Mouse (Mus musculus) liver, embryonic 11.5 days (tissue): ENCODE data around the gene Mettl27. TPM values are rescaled to one million over a fixed set of nuclear protein-coding genes. Genes with fewer than 3 reads are reported as not detected.

Experiments used
- ATAC-seq: fragments of 200-750 bp; cut with Nextera tagmentation; replicated peaks from 2 replicates; pipeline ENCODE4 v1.8.0; 2017; ENCODE audit warnings: moderate number of reproducible peaks, mild to moderate bottlenecking, moderate TSS enrichment, moderate library complexity; ENCODE audit not compliant: low FRiP score
- DNase-seq: peaks from one replicate; pipeline ENCODE4 v3.0.0-alpha.2; 2017; ENCODE audit warnings: low spot score
- H3K27ac ChIP-seq: fragments of 300-500 bp; sonication (generic); 2 replicates; pipeline ENCODE4 v1.5.1; 2014; ENCODE audit warnings: mild to moderate bottlenecking, low read depth, low read length, control low read depth
- H3K27me3 ChIP-seq: fragments of 300-500 bp; sonication (generic); replicated peaks from 2 replicates; pipeline ENCODE4 v1.6.1; 2014; ENCODE audit warnings: low read length, mixed read lengths; ENCODE audit not compliant: control insufficient read depth, insufficient read depth
- H3K36me3 ChIP-seq: fragments of 300-500 bp; sonication (generic); 2 replicates; pipeline ENCODE4 v1.6.1; 2014; ENCODE audit warnings: mild to moderate bottlenecking, low read length, moderate library complexity, mixed read lengths; ENCODE audit not compliant: control insufficient read depth, insufficient read depth
- H3K4me1 ChIP-seq: fragments of 300-500 bp; sonication (generic); replicated peaks from 2 replicates; pipeline ENCODE4 v1.6.1; 2014; ENCODE audit warnings: low read length, mixed read lengths; ENCODE audit not compliant: control insufficient read depth, insufficient read depth
- H3K4me2 ChIP-seq: fragments of 300-500 bp; sonication (generic); 2 replicates; pipeline ENCODE4 v1.6.1; 2014; ENCODE audit warnings: mild to moderate bottlenecking, control low read depth, moderate library complexity
- H3K4me3 ChIP-seq: fragments of 300-500 bp; sonication (generic); 2 replicates; pipeline ENCODE4 v1.5.1; 2014; ENCODE audit warnings: low read depth, low read length, control low read depth
- H3K9ac ChIP-seq: fragments of 300-500 bp; sonication (generic); 2 replicates; pipeline ENCODE4 v1.6.1; 2014; ENCODE audit warnings: low read depth, low read length, control low read depth
- H3K9me3 ChIP-seq: fragments of 300-500 bp; sonication (generic); 2 replicates; pipeline ENCODE4 v1.6.1; 2016; ENCODE audit warnings: low read length, inconsistent platforms, mixed read lengths; ENCODE audit not compliant: control insufficient read depth
- WGBS: fragments of 180-500 bp; shearing (Covaris S2); extraction: QIAGEN DNeasy Blood & Tissue Kit; methylation state at CpG from one replicate; pipeline ENCODE4 v1.1.7; 2014; 5-methylcytosine and 5-hydroxymethylcytosine counted together
- polyA plus RNA-seq: library from polyadenylated mRNA; unstranded; fragments of >200 nt; fragmentation: Nextera tagmentation; extraction: Ambion mirVana; gene quantifications from 2 replicates; pipeline ENCODE4 v1.2.1, GENCODE M21; 2014

Mettl27 gene
- polyA plus RNA-seq, 1 experiment from 2014 or later, result 9.1 TPM

- Histone ChIP-seq H3K36me3 (no peaks in the 10 kb centered on the region), H3K9me3 (no peaks in the 10 kb centered on the region), H3K4me2 (peak overlapping the region; percentile 90), H3K4me3 (peak overlapping the region; percentile 49), H3K4me1 (peaks cover 5% of the 10 kb centered on the region), H3K9ac (peak overlapping the region; percentile 34; the same call in 1 of the 2 replicates), H3K27me3 (no peaks in the 10 kb centered on the region), H3K27ac (no peak overlapping the region)
- DNase-seq (peak; percentile 63), ATAC-seq (peak; percentile 81)
- 7% methylated on average over 33 of the region's 33 CpGs for WGBS
Observed at GRCm38 (mm10) chr5:134965852-134966821, 34.0 kb downstream of the Mettl27 start.

GRCm38 (mm10) chr5:134967164-134967944, 35.2 kb downstream of the Mettl27 start:
- peaks cover 5% of the 10 kb centered on the region for H3K4me1 ChIP-seq
- H3K9ac ChIP-seq, result no peak overlapping the region
- no peak overlapping the region for H3K27ac ChIP-seq
- no peaks in the 10 kb centered on the region for H3K36me3 ChIP-seq
- H3K4me2 ChIP-seq, result no peak overlapping the region
- DNase-seq, result no peak
- 70% methylated on average over 20 of the region's 20 CpGs for WGBS
- no peaks in the 10 kb centered on the region for H3K27me3 ChIP-seq
- no peak for ATAC-seq
- no peaks in the 10 kb centered on the region for H3K9me3 ChIP-seq
- no peak overlapping the region for H3K4me3 ChIP-seq

GRCm38 (mm10) chr5:134970671-134971070, 38.5 kb downstream of the Mettl27 start:
- H3K4me1 ChIP-seq, result peaks cover 15% of the 10 kb centered on the region
- H3K9ac ChIP-seq, result no peak overlapping the region
- no peaks in the 10 kb centered on the region for H3K9me3 ChIP-seq
- H3K36me3 ChIP-seq, result no peaks in the 10 kb centered on the region
- no peak overlapping the region for H3K4me3 ChIP-seq
- H3K27me3 ChIP-seq, result no peaks in the 10 kb centered on the region
- 69% methylated on average over 8 of the region's 8 CpGs for WGBS
- no peak for ATAC-seq
- H3K27ac ChIP-seq, result no peak overlapping the region
- DNase-seq, result no peak
- no peak overlapping the region for H3K4me2 ChIP-seq

GRCm38 (mm10) chr5:134973081-134973480, 40.9 kb downstream of the Mettl27 start:
- H3K9ac ChIP-seq, result no peak overlapping the region
- no peak overlapping the region for H3K4me2 ChIP-seq
- no peaks in the 10 kb centered on the region for H3K36me3 ChIP-seq
- no peak overlapping the region for H3K4me3 ChIP-seq
- H3K9me3 ChIP-seq, result no peaks in the 10 kb centered on the region
- H3K27ac ChIP-seq, result no peak overlapping the region
- ATAC-seq (no peak), DNase-seq (no peak)
- H3K4me1 ChIP-seq, result peaks cover 18% of the 10 kb centered on the region
- no peaks in the 10 kb centered on the region for H3K27me3 ChIP-seq

GRCm38 (mm10) chr5:134973526-134973925, 41.4 kb downstream of the Mettl27 start:
- Histone ChIP-seq H3K4me2 (no peak overlapping the region), H3K4me1 (peaks cover 18% of the 10 kb centered on the region), H3K36me3 (no peaks in the 10 kb centered on the region), H3K4me3 (no peak overlapping the region), H3K9me3 (no peaks in the 10 kb centered on the region), H3K9ac (no peak overlapping the region), H3K27me3 (no peaks in the 10 kb centered on the region), H3K27ac (no peak overlapping the region)
- ATAC-seq (no peak), DNase-seq (no peak)
- 79% methylated on average over 7 of the region's 7 CpGs for WGBS

- Histone ChIP-seq H3K9me3 (no peaks in the 10 kb centered on the region), H3K36me3 (no peaks in the 10 kb centered on the region), H3K4me1 (peaks cover 18% of the 10 kb centered on the region), H3K27me3 (no peaks in the 10 kb centered on the region), H3K27ac (peak overlapping the region; percentile 34; the same call in 1 of the 2 replicates), H3K4me3 (no peak overlapping the region), H3K4me2 (peak overlapping the region; percentile 35), H3K9ac (no peak overlapping the region)
- WGBS, result 13% methylated on average over 7 of the region's 7 CpGs
- DNase-seq (no peak), ATAC-seq (peak; percentile 75)
Observed at GRCm38 (mm10) chr5:134974294-134974693, 42.1 kb downstream of the Mettl27 start.

GRCm38 (mm10) chr5:134974921-134975320, 42.8 kb downstream of the Mettl27 start:
- WGBS, result 31% methylated on average over 2 of the region's 2 CpGs
- H3K4me2 ChIP-seq, result no peak overlapping the region; the same call in 1 of the 2 replicates
- ATAC-seq (no peak), DNase-seq (no peak)
- 0 out of 2 replicates have a peak overlapping the region, but pooled peaks have one; percentile 34 for H3K27ac ChIP-seq
- H3K4me1 ChIP-seq, result peaks cover 18% of the 10 kb centered on the region
- no peaks in the 10 kb centered on the region for H3K27me3 ChIP-seq
- H3K9ac ChIP-seq, result no peak overlapping the region
- no peak overlapping the region for H3K4me3 ChIP-seq
- no peaks in the 10 kb centered on the region for H3K36me3 ChIP-seq
- no peaks in the 10 kb centered on the region for H3K9me3 ChIP-seq

GRCm38 (mm10) chr5:134976164-134976563, 44.0 kb downstream of the Mettl27 start:
- Histone ChIP-seq H3K9ac (no peak overlapping the region), H3K27me3 (no peaks in the 10 kb centered on the region), H3K4me1 (peaks cover 20% of the 10 kb centered on the region), H3K4me3 (no peak overlapping the region), H3K9me3 (no peaks in the 10 kb centered on the region), H3K4me2 (0 out of 2 replicates have a peak overlapping the region, but pooled peaks have one; percentile 3), H3K27ac (no peak overlapping the region), H3K36me3 (no peaks in the 10 kb centered on the region)
- DNase-seq (no peak), ATAC-seq (0 out of 2 replicates have a peak, but pooled peaks have one; percentile 35)
- 48% methylated on average over 2 of the region's 2 CpGs for WGBS
